Mouse (Mus musculus) adrenal gland, adult (tissue): ENCODE results near the gene B3galt1.
A peak's percentile ranks its signal among the peaks of the same experiment; 100 is the strongest.

Experiments used
- DNase-seq, 2 experiments: peaks; one replicate each; pipeline ENCODE4 v3.0.0; 2022 to 2023; ENCODE audit warnings: low spot score in 1 of 2; ENCODE audit not compliant: inconsistent age in 2 of 2

Gene B3galt1

DNA sequence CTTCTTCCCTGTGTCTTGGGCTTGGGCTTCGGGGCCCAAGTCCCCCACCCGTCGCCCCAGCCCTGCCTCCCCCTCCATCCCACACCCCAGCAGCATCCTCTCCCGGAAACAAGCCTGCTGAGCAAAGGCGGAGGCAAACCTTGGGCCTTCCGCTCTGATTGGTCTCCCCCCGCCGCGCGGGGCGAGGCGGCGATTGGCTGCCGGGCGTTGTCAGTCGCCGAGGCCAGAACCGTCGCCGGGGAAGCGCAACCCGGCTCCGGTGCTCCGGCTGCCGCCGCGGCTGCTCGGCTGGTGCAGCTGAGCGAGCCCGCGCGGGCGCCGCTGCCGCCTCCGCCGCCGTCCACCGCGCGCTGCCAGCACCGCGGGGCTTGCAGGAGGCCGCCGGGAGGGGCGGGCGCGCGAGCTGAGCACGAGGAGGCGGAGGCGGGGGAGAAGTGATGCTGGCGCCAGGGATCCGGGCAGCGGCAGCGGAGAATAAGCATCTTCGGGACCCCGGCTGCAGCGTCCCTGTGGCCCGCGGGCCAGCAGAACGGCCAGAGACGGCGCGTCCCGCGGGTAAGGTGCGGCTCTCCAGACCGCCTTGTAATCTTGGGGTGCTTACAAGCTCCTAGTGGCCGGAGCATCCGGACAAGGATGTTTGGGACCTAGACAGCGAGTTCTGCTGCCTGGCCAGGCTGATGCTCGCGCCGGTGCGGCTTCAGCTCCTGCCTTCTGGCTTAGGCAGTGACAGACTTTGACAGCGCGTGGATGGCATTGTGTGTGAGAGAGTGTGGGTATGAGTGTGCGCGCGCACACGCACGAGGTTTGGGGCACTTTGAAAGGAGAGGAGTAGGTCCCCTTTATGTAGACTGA lies at the start of gene B3galt1:
B3galt1 (plus strand) TSS at position 392 of the 852 bp plus-strand sequence.
- peak; percentile 76 to 90 for DNase-seq

GRCm38 (mm10) chr2:67516405-67516804 lies 49.3 kb upstream of the B3galt1 start:
- DNase-seq: no peak

- DNase-seq: no peak
Measured at GRCm38 (mm10) chr2:67535347-67535746, 30.3 kb upstream of the B3galt1 start.

GRCm38 (mm10) chr2:67539426-67539825 lies 26.2 kb upstream of the B3galt1 start:
- DNase-seq: no peak

DNA sequence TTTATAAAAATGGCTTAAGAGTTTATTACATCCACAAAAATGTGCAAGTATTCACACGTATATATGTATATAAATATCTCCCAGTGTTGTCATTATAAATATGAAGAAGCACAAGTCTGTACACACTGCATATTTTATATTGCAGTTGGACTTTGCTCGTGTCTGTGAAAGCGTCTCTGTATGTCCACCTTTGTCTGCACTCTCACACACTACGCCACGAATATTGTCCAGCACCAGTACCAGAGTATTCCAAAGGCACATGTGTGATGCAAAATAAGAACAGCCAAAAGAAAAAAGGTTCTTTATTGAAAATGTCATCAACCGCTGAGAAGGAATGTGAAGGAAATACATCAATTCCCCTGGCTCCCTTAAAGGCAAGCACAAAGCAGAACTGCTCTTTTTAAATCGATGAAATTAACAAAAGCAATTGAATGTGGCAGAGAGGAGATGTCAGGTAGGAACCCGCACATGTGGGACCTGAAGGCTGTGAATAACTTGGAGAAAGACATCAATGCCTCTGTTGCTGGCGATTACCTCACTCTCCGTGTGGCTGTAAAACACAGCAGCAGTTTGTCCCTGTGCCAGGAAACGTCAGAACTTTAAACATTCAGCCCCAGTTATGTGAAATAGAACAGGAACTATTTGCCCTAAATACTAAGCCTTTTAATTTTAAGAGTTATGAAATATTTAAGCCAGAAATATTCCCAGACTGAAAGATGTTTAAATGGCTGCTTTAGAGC lies 23.5 kb upstream of the B3galt1 start:
- DNase-seq: no peak

GRCm38 (mm10) chr2:67544426-67544825 lies 21.2 kb upstream of the B3galt1 start:
- no peak for DNase-seq

GRCm38 (mm10) chr2:67564851-67565479 lies 706 bp upstream of the B3galt1 start:
- DNase-seq: peak in 1 of 2 experiments; percentile 18

DNA sequence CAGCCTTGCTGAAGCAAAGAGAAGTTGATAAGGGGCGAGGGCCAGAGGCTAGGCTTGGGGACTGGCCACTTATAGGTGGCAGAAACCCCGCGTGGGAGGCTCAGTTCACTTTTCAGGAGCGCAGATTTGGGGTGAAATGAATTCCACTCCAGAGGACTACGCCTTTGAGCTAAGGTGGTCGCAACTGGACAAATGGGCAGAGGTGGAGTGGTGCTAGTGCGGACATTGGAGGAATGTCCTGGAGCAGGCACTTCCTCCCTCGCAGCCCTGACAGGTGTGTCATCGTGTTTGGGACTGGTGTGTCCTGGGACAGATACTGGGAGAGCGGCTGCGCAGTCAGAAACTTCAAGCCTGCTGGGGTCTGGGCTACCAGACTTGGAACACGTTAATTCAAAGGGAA lies 895 bp downstream of the B3galt1 start:
- peak in 1 of 2 experiments; percentile 37 for DNase-seq

DNA sequence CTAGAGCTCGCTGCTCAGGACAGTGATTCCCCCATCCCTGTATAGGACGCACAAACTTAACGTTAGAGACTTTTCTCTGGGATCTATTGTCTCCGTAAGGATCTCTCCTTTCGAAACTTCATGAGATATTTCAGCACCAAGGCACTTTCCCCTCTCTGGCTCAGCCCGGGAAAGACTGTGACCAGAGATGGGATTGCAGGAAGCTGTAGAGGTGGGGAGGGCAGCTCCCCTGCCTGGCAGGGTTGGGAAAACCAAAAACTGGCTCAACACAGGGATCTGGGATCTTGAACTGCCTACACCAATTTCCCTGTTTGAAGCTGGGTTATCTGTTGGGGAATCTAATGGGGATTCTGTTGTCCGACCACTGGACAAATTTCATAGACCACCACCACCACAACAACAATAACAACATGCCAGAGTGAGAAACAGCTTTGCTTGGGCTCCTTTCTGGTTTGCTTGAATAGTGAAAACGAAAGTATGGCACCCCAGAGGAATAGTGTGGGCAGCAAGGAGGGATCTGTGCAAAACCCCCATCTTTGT lies 1.5 kb downstream of the B3galt1 start:
- peak in 1 of 2 experiments; percentile 35 for DNase-seq

DNA sequence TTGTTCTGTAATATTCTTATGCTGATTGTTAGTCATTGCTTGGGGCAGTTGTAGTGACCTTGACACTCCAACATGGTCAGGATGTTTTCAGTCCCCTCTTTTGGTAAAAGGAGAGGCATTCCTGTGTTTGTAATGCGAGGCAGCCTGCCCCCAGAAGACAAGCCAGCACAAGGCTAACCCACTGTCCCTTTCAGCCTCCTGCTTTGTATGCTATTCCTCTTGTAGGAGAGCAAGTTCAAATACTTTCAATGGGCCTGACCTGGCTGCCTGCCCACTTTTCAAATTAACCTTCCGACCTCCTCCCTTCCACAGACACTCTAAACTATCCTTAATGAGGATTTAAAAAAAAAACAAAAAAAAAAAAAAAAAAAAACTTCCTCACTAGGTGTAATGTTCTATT lies 11.0 kb downstream of the B3galt1 start:
- DNase-seq: no peak

DNA sequence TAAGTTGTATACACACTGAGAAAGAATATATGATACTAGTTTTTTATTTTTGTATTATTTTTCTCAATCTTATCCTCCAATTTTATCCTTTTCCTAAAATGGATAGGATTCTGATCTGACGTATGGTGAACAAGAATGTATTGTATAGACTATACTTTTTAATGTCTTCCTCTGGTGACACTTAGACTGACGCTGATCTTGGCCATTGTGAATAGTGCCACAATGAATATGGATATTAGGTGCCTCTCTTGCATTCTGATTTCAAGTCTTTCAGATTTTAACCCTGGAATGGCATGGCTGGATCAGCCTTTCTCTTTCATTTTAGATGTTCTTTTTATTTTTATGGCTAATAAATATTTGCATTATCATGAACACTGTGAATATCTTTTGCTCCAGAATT lies 17.4 kb downstream of the B3galt1 start:
- no peak for DNase-seq

DNA sequence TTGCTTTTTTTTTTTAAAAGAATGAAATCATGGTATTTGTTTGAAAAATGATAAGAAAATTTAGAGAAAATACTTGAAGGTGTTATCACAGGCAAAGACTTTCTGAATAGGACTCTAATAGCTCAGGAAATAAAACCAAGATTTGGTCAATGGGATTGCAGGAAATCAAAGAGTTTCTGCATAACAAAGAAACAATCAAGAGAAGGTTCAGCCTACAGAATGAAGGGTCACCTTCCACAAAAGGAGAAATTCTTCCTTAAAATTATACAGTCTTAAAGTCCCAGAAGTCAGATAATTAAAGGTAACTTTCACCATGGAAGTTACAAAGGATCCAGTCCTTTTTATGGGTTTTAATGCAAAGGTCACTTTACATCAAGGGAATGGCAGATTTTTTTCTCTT lies 24.7 kb downstream of the B3galt1 start:
- DNase-seq: no peak

- peak in 1 of 2 experiments; percentile 51 for DNase-seq
Measured at GRCm38 (mm10) chr2:67591831-67592629, 26.4 kb downstream of the B3galt1 start.

DNA sequence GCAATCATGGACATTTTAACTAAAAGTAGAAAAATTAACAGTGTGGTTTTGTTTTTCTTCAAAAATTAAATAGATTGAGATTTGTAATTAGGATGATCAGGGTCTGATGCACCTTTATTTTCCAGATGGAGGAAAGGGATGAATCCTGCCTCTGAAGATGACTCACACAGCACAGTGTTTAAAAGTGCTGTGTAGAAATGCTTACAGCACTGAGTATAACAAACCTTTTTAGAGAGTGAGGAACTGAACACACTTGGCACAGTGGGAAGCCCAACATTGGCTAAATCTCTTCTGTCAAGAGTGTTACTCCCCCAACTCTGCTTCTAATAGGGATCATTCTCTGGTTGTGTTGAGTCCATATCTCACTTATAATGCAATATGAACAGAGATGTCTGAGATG lies 57.2 kb downstream of the B3galt1 start:
- DNase-seq: no peak

- DNase-seq: no peak
Measured at GRCm38 (mm10) chr2:67627667-67628066, 62.0 kb downstream of the B3galt1 start.

GRCm38 (mm10) chr2:67628289-67628688 lies 62.6 kb downstream of the B3galt1 start:
- DNase-seq: no peak

DNA sequence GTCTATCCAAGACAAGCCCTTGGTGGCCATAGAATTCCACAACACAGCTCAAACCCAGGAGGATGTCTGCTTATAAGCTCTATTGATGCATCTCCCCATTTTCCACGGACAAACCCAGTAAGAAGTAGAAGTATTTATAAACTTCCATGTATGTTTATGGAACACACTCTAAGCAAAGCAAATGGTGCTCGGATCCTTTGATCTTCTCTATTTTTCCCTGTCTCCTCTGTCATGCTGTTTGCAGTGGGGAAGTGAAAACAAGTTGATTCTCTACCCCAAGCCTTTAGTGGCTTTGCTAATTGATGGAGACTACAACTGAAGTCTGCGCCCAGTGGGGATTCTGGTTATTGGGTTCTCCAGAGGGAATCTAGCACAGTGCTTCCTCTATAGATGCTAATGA lies 89.2 kb downstream of the B3galt1 start:
- DNase-seq: no peak

GRCm38 (mm10) chr2:67657372-67657771 lies 91.7 kb downstream of the B3galt1 start:
- no peak for DNase-seq

- DNase-seq: no peak
Measured at GRCm38 (mm10) chr2:67658091-67658490, 92.4 kb downstream of the B3galt1 start.

DNA sequence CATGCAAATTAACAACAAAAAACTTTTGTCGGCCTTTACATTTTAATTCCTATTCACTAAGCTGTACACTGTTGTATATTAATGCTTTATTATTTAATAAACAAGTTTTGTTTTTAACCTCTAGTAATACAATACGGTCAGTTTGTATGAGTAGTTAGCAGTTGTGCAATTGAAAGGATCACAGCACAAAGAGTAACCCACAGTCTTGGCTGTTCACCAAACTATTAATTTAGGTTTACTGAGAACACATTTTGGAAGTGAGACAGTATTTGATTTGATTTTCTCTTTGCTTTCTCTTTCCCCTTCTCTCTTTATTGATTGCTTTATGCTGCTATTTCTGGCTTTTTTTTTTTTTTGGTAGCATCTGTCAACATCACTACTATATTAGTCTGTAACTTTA lies 106.0 kb downstream of the B3galt1 start:
- no peak for DNase-seq

DNA sequence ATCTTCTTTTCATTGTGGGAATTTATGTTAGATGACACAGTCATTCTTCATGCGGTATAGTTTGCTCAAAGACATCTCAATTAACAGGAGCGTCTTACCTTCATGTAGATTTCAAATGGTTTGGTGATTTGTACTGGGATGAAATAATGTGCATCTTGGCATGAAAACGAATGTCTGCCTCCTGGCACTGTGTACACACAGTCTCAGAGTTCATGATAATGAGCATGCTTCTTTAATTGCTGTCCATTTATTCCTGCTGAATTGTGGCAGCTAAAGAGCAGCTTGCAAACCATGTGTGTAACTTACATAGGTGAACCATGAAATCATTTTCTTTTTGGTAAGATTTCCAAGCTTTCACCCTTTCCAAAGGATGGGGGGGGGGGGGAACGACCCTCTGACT lies 112.0 kb downstream of the B3galt1 start:
- DNase-seq: no peak
